Mouse (Mus musculus) E14TG2a.4 (cell line): Measurements from ENCODE around the gene Cep41.

Experiments
- CTCF ChIP-seq: conservative IDR thresholded peaks from 2 replicates; pipeline ENCODE4 v1.5.1; 2014; ENCODE audit warnings: low read length
- NANOG ChIP-seq: IDR thresholded peaks from 2 replicates; pipeline ENCODE4 v1.6.1; 2014; ENCODE audit warnings: borderline replicate concordance, low read length, mixed read lengths
- POU5F1 ChIP-seq: IDR thresholded peaks from 2 replicates; pipeline ENCODE4 v1.6.1; 2014; ENCODE audit warnings: low read length, borderline replicate concordance

GRCm38 (mm10) chr6:30653518-30653917 lies 40.0 kb downstream of the Cep41 start:
- TF ChIP-seq CTCF (no peak), NANOG (no peak), POU5F1 (no peak)
